Mouse (Mus musculus) thymus, postnatal 4 days (tissue): ENCODE measurements around the gene Ankfy1.

Experiments used
- DNase-seq: peaks from one replicate; pipeline ENCODE4 v3.0.0; 2021

The Ankfy1 gene

GRCm38 (mm10) chr11:72795455-72796295 is 105.9 kb downstream of the Ankfy1 start, which contains the start of the genes Cyb5d2 and Zzef1:
Cyb5d2 (minus strand) TSS chr11:72796142.
Zzef1 (plus strand) TSS chr11:72796226.
- peak; percentile 94 for DNase-seq

GRCm38 (mm10) chr11:72796296-72796687 is 106.5 kb downstream of the Ankfy1 start:
- no peak for DNase-seq

- DNase-seq, result no peak
Measured at GRCm38 (mm10) chr11:72796773-72797338, 107.0 kb downstream of the Ankfy1 start.

GRCm38 (mm10) chr11:72798112-72798511 is 108.3 kb downstream of the Ankfy1 start:
- no peak for DNase-seq

- DNase-seq, result no peak
Measured at GRCm38 (mm10) chr11:72801182-72801581, 111.4 kb downstream of the Ankfy1 start.

- no peak for DNase-seq
Measured at GRCm38 (mm10) chr11:72803038-72803437, 113.2 kb downstream of the Ankfy1 start.

GRCm38 (mm10) chr11:72804586-72804985 is 114.8 kb downstream of the Ankfy1 start:
- no peak for DNase-seq

GRCm38 (mm10) chr11:72805232-72805631 is 115.4 kb downstream of the Ankfy1 start:
- DNase-seq, result no peak

GRCm38 (mm10) chr11:72806556-72806955 is 116.8 kb downstream of the Ankfy1 start:
- no peak for DNase-seq

- no peak for DNase-seq
Measured at GRCm38 (mm10) chr11:72807992-72808391, 118.2 kb downstream of the Ankfy1 start.

- DNase-seq, result no peak
Measured at GRCm38 (mm10) chr11:72813687-72814086, 123.9 kb downstream of the Ankfy1 start.

- peak; percentile 50 for DNase-seq
Measured at GRCm38 (mm10) chr11:72814188-72814587, 124.4 kb downstream of the Ankfy1 start.

- no peak for DNase-seq
Measured at GRCm38 (mm10) chr11:72816859-72817258, 127.1 kb downstream of the Ankfy1 start.

- no peak for DNase-seq
Measured at GRCm38 (mm10) chr11:72818067-72818466, 128.3 kb downstream of the Ankfy1 start.

- no peak for DNase-seq
Measured at GRCm38 (mm10) chr11:72821041-72821440, 131.2 kb downstream of the Ankfy1 start.
